Mouse (Mus musculus) CH12.LX (cell line): ENCODE results near the gene Ficd.

Experiments
- CTCF ChIP-seq, 2 experiments: IDR thresholded peaks in 1 of 2; conservative IDR thresholded peaks in 1 of 2; 2 replicates each; pipeline ENCODE4 v1.5.1; 2011 to 2012; ENCODE audit warnings: low read depth in 2 of 2, low read length in 2 of 2, improper control_type of control experiment in 1 of 2, inconsistent platforms in 1 of 2, mild to moderate bottlenecking in 1 of 2, moderate library complexity in 1 of 2
- POLR2A ChIP-seq: IDR thresholded peaks from 2 replicates; pipeline ENCODE4 v1.6.1; 2011; ENCODE audit warnings: low read depth, mild to moderate bottlenecking, improper control_type of control experiment, low read length

DNA sequence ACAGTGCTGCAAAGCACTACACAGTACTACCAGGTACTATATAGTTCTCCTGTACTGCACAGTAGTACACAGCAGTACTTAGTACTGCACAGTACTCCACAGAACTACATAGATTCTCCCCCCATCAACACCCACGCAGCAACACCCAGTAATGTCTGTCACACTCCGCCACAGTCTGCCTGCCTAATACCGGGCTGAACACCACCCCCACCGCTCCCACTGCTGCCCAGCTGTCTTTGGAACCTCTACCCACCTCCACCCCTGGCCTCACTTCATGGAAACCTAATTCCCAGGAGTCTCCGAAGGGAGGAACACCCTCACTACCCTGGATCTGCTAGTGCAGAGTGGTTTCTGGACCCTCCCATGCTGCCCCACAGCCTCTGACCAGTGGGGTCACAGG, 45.2 kb downstream of the Ficd start:
- TF ChIP-seq POLR2A (no peak), CTCF (conservative IDR thresholded peaks at IDR 0.05 in 1 of 2, IDR thresholded peaks at IDR 0.05 in 1 of 2; ENCODE audit: low read depth in 2 of 2, low read length in 2 of 2) (no peak)
